Mouse (Mus musculus): ENCODE measurements around the gene Pla2g16.

- TF ChIP-seq POLR2A (IDR thresholded peaks at IDR 0.05; ENCODE audit: control insufficient read depth, low read depth, low read length) (no peak), CTCF (IDR thresholded peaks at IDR 0.05; ENCODE audit: control insufficient read depth, insufficient read depth, insufficient replicate concordance, low read depth, low read length) (no peak)
These were observed 55.9 kb downstream of the Pla2g16 start for GRCm38 (mm10) chr19:7613151-7613550.
